Mouse (Mus musculus) ES-E14 (cell line): ENCODE measurements at regions not wholly inside any gene's neighbourhood (a gene's known extent, or its start where the extent isn't known, plus 50 kb on each side); places are given as distances from the start of the nearest gene placed in this dataset.

Source experiments
- CHD2 ChIP-seq: IDR thresholded peaks from 2 replicates; pipeline ENCODE4 v1.6.1; 2014; ENCODE audit warnings: mild to moderate bottlenecking, low read depth, low read length, inconsistent platforms
- HCFC1 ChIP-seq: IDR thresholded peaks from 2 replicates; pipeline ENCODE4 v1.6.1; 2012; ENCODE audit warnings: low read length, inconsistent platforms, borderline replicate concordance; ENCODE audit not compliant: insufficient read depth
- MAFK ChIP-seq: IDR thresholded peaks from 2 replicates; pipeline ENCODE4 v1.6.1; 2014; ENCODE audit warnings: mild to moderate bottlenecking, low read depth, low read length, inconsistent platforms; ENCODE audit not compliant: insufficient read depth
- ZC3H11A ChIP-seq: IDR thresholded peaks from 2 replicates; pipeline ENCODE4 v1.6.1; 2012; ENCODE audit warnings: low read depth, mild to moderate bottlenecking, inconsistent platforms, low read length, borderline replicate concordance
- ZNF384 ChIP-seq: IDR thresholded peaks from 2 replicates; pipeline ENCODE4 v1.6.1; 2012; ENCODE audit warnings: low read depth, low read length, inconsistent platforms

DNA sequence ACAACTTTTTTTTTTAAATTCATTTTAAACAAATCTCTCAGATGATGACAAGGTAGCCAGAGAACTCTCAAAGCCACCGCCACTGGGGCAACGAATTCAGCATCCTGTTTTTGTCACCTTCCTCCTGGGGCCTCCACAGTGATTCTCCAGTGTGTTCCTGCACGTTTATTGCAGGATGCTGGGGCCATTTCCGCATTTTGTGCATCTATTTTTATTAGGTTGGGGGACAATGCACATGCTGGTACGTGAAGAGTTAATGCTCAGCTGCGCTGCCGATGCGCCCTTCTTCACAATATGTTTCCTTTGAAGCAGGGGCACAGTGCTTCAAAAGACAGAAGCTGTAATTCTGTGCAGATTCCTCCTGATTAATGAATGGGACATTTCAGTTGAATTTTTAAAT is 246.9 kb downstream of the Mtx2 start:
- TF ChIP-seq CHD2 = no peak
- no peak for TF ChIP-seq HCFC1
- TF ChIP-seq ZNF384 = no peak
- TF ChIP-seq ZC3H11A = no peak
- TF ChIP-seq MAFK = no peak
